Mouse (Mus musculus): Measurements from ENCODE around the gene Hbs1l. TPM values are rescaled to one million over a fixed set of nuclear protein-coding genes. Genes with fewer than 3 reads are reported as not detected.

Gene Hbs1l
- polyA plus RNA-seq, 1 experiment from 2014 or later = 97.8 TPM

DNA sequence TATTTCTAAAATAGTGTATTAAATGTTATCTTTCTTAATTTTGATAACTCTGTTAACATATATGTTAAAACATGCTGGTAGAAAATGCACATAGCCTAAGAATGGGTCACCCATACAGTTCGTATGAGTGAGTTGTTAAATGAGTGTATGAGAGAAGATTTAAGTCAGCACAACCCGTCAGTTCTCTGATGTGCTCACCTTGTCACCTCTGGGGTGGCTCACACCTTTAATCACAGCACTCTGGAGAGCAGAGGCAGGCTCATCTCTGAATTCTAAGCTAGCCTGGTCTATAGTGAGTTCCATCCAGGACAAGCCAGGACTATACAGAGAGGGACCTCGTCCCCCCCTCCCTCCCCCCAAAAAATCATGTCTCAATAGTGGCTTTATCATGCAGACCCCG is 22.5 kb downstream of the Hbs1l start:
- Histone ChIP-seq H3K36me3 (peaks cover 10% of the 10 kb centered on the region; the same call in 1 of the 2 replicates), H3K9ac (no peak overlapping the region), H3K4me1 (replicated peaks) (no peaks in the 10 kb centered on the region), H3K4me3 (no peak overlapping the region), H3K27me3 (no peaks in the 10 kb centered on the region), H3K27ac (replicated peaks) (no peak overlapping the region), H3K4me2 (no peak overlapping the region), H3K9me3 (no peaks in the 10 kb centered on the region)
- no peak for ATAC-seq (ENCODE audit: low read depth)
- WGBS = 89% methylated on average over 4 of the region's 4 CpGs

DNA sequence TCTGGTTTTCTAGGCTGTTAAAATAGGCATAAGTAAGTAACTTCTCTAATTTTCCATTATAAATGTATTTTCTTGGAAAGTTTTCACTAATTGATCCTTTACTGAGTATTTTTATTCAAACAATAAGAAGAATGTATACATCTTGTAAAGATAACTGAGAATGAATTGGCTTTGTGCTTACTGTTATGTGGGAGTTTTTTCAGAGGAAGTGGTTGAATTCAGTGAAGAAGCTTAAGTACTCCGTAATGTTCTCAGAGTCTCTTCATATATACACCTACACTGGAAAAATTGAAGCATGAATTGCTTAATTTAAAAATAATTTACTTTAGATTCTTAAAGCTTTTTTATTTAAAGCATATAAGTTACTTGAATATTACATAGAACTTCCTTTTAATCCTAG is 23.2 kb downstream of the Hbs1l start:
- Histone ChIP-seq H3K9me3 (no peaks in the 10 kb centered on the region), H3K27ac (replicated peaks) (no peak overlapping the region), H3K9ac (no peak overlapping the region), H3K4me1 (replicated peaks) (no peaks in the 10 kb centered on the region), H3K4me2 (no peak overlapping the region), H3K4me3 (no peak overlapping the region), H3K27me3 (no peaks in the 10 kb centered on the region), H3K36me3 (peaks cover 10% of the 10 kb centered on the region; the same call in 1 of the 2 replicates)
- WGBS = 88% methylated on average over 1 of the region's 1 CpGs
- ATAC-seq (ENCODE audit: low read depth) = no peak

DNA sequence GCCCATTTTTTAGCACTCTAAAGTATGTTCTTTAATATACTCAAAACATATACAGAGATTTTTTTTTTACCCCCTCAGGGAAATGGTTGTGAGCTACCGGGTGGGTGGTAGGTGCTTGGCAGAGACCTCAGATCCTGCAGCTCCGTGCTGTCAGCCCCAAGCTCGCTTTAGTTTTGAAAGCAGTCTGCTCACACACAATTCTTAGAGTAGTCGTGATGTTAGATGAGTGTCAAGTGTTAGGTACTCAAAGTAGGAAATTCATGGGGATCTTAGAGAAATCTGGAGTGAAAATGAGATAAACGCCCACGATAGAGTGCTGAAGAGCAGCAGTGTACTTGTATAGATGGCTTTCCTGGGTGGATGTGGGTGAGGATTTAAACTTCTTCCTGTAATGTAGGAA is 24.8 kb downstream of the Hbs1l start:
- ATAC-seq (ENCODE audit: low read depth) = no peak
- no peaks in the 10 kb centered on the region for H3K27me3 ChIP-seq
- H3K4me1 ChIP-seq (replicated peaks) = no peaks in the 10 kb centered on the region
- H3K4me3 ChIP-seq = no peak overlapping the region
- H3K9ac ChIP-seq = no peak overlapping the region
- peaks cover 10% of the 10 kb centered on the region; the same call in 1 of the 2 replicates for H3K36me3 ChIP-seq
- H3K4me2 ChIP-seq = no peak overlapping the region
- no peaks in the 10 kb centered on the region for H3K9me3 ChIP-seq
- 92% methylated on average over 6 of the region's 6 CpGs for WGBS
- H3K27ac ChIP-seq (replicated peaks) = no peak overlapping the region

DNA sequence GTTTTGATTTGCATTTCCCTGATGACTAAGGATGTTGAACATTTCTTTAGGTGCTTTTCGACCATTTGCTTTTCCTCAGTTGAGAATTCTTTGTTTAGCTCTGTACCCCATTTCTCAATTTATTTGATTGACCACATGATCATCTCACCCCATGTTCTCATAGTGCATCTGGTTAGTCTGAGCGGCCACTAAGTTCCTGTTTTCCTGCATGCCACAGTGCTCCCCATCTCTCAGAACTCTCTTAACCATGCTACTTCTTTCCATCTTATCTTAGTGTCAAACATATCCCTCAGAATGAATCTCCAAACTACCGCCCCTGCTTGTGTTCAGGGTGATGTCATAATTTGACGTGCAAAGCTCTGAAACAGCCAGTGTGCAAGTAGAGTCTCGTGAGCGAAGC is 30.6 kb downstream of the Hbs1l start:
- Histone ChIP-seq H3K36me3 (0 out of 2 replicates have a peak, but pooled peaks cover 5% of the 10 kb centered on the region), H3K4me3 (no peak overlapping the region), H3K4me1 (replicated peaks) (no peaks in the 10 kb centered on the region), H3K9ac (no peak overlapping the region), H3K27me3 (no peaks in the 10 kb centered on the region), H3K9me3 (no peaks in the 10 kb centered on the region), H3K4me2 (no peak overlapping the region), H3K27ac (replicated peaks) (no peak overlapping the region)
- 95% methylated on average over 6 of the region's 6 CpGs for WGBS
- no peak for ATAC-seq (ENCODE audit: low read depth)

DNA sequence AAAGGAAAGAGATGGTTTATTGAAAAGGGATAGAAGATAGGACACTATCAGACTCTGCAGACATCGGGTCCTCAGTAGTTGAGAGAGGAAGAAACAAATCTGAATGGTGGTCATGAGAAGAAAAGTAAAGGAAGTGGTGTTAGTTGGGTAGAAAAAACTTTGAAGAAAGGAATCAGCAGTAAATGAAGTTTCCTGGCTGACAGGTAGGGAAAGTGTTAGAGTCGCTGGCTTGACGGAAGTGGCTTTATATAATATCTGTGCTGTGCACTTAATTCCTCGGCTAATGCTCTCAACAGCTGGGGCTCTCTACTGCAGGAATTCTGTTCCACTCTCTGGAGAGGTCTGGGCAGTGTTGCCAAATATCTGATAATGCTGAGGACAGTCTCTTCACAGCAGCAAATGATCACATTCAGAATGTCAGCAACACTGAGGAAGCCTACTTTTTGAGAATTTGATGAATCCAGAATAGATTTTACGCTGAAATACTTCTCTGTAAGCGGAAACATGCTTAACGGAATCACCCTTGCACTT is 31.9 kb downstream of the Hbs1l start:
- H3K9me3 ChIP-seq = no peaks in the 10 kb centered on the region

DNA sequence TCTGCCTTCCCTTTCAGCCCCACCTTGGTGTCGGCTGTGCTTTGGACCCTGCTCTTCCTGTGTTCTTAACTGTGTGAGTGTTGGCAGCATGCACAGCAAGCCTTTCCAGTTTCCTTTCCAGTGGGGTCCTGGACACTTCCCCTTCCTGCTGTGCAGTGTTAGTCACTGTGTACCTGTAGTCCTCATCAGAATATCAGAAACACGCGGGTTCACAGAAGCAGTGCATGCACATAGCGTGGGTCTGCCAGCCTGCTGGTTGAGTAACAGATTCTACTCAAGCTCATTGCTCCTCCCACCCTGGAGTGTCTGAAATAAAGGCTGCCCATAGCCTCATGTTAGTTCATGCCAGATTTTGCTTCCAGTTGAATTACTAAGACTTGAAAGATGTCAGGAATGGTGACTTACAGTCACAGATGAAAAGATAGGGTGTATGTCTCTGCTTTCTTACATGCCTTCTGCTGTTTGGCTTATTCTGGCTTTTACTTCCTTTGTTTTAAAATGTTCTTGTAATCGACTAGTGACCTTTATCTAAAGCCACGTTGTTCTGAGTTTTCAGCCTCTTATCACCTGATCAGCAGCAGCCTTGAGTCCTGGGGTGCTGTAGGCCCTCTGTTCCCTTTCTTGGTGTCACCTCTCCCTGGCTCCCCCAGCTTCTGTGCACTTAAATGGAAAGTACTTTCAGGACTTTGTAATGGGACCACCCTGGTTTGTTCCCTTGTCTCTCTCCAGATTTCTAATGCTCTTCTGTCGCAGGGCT is 38.7 kb downstream of the Hbs1l start:
- Histone ChIP-seq H3K9me3 (no peaks in the 10 kb centered on the region), H3K4me1 (replicated peaks) (no peaks in the 10 kb centered on the region), H3K4me3 (no peak overlapping the region), H3K27ac (replicated peaks) (no peak overlapping the region), H3K9ac (no peak overlapping the region), H3K4me2 (no peak overlapping the region), H3K36me3 (peaks cover 46% of the 10 kb centered on the region), H3K27me3 (no peaks in the 10 kb centered on the region)
- ATAC-seq (ENCODE audit: low read depth) = no peak
- 87% methylated on average over 7 of the region's 7 CpGs for WGBS

More for the DNA sequence above, 31.9 kb downstream of the Hbs1l start:
- Histone ChIP-seq H3K27ac (replicated peaks) (no peak overlapping the region), H3K4me2 (no peak overlapping the region), H3K4me1 (replicated peaks) (no peaks in the 10 kb centered on the region), H3K36me3 (0 out of 2 replicates have a peak, but pooled peaks cover 8% of the 10 kb centered on the region), H3K27me3 (no peaks in the 10 kb centered on the region), H3K4me3 (no peak overlapping the region), H3K9ac (no peak overlapping the region)
- ATAC-seq (ENCODE audit: low read depth) = no peak
- 88% methylated on average over 7 of the region's 7 CpGs for WGBS

DNA sequence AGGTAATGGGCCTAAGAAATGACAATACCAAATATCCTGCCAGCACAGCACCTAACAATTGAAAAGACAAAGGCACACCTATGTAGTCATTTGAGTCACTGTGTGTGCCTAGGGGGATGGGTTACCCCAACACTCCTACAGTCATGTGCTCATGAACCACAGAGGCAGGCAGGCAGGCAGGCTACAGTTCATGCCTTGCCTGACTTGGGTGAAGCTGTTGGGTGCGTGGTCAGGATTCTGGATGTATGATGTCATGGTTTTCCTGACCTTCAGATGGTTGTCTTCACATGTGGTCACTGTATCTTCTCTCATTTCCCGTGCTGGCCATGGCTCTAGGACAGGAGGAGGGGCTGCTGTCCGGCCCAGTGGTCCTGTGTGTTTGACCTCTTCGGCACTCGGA is 39.8 kb downstream of the Hbs1l start:
- ATAC-seq (ENCODE audit: low read depth) = no peak
- H3K4me1 ChIP-seq (replicated peaks) = no peaks in the 10 kb centered on the region

DNA sequence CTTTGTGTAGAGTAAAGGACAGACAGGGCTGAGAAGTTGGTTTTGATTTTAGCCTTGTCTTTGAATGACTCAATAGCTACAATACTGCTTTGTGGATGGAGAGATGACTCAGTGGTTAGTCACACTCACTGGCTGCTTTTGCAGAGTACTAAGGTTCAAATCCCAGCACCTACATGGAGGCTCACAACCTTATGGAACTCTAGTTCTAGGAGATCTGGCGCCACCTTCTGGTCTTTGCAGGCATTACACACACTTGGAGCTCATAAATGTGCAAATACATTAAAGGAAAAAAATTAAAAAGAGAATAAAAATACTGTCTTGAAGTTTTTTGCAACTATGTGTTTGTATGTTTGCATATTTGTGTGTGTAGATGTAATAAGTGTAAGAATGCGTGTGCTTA is 41.4 kb downstream of the Hbs1l start:
- H3K36me3 ChIP-seq = peaks cover 50% of the 10 kb centered on the region
- H3K4me3 ChIP-seq = no peak overlapping the region
- 68% methylated on average over 2 of the region's 2 CpGs for WGBS
- no peak overlapping the region for H3K27ac ChIP-seq (replicated peaks)
- no peaks in the 10 kb centered on the region for H3K4me1 ChIP-seq (replicated peaks)
- no peak overlapping the region for H3K4me2 ChIP-seq
- no peak for ATAC-seq (ENCODE audit: low read depth)
- H3K27me3 ChIP-seq = no peaks in the 10 kb centered on the region
- H3K9me3 ChIP-seq = no peaks in the 10 kb centered on the region
- no peak overlapping the region for H3K9ac ChIP-seq

More for the DNA sequence above, 39.8 kb downstream of the Hbs1l start:
- Histone ChIP-seq H3K9me3 (no peaks in the 10 kb centered on the region), H3K4me3 (no peak overlapping the region), H3K4me2 (no peak overlapping the region), H3K27me3 (no peaks in the 10 kb centered on the region), H3K36me3 (peaks cover 46% of the 10 kb centered on the region), H3K27ac (replicated peaks) (no peak overlapping the region), H3K9ac (no peak overlapping the region)
- 94% methylated on average over 5 of the region's 5 CpGs for WGBS

DNA sequence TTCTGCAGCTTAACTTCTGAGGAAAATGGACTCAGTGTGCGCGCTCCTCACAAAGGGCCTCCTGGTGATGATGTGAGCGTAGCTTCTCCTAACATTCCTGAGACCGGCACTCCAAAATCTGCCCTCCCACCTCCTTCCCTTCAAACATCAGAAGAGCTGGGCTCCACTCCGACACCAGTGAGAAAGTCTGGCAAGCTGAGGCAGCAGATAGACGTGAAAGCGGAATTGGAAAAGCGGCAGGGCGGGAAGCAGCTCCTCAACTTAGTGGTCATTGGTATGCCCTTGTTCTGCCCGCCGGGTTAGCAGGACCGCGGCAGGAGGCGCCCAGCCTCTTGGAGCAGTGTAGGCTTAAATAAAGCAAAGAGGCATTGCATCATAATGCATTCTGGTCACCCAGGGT is 45.9 kb downstream of the Hbs1l start:
- Histone ChIP-seq H3K36me3 (peaks cover 63% of the 10 kb centered on the region), H3K4me1 (replicated peaks) (no peaks in the 10 kb centered on the region), H3K4me2 (no peak overlapping the region), H3K27ac (replicated peaks) (no peak overlapping the region), H3K9ac (no peak overlapping the region), H3K4me3 (no peak overlapping the region), H3K9me3 (no peaks in the 10 kb centered on the region), H3K27me3 (no peaks in the 10 kb centered on the region)
- WGBS = 85% methylated on average over 14 of the region's 14 CpGs
- ATAC-seq (ENCODE audit: low read depth) = no peak

DNA sequence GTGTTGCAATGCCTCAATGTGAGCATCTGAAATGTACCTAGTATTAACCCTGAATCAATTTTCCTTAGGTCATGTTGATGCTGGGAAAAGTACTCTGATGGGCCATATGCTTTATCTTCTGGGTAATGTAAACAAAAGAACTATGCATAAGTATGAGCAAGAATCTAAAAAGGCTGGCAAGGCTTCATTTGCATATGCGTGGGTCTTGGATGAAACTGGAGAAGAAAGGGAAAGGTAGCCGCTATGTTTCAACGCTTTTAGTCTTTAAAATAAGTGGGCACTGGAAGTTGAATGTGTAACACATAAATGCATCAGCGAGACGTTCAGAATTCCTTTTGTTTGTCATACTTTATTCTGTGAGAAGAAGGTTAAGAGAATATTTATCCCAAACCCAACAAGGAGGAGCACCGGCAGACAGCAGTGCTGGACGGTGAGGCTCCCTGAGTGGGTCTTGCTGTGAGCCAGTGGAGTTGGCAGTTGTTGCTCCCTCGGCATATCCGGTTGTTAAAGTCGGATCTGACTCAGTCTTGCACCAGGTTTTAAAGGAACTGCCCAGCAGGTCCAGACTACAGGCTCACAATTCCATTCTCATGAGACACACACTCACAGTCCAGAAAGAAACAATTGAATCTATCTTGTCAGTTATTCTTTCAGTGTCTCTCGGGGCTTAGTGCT is 46.7 kb downstream of the Hbs1l start:
- Histone ChIP-seq H3K27ac (replicated peaks) (no peak overlapping the region), H3K4me2 (no peak overlapping the region), H3K36me3 (peaks cover 63% of the 10 kb centered on the region), H3K4me3 (no peak overlapping the region), H3K9ac (no peak overlapping the region), H3K9me3 (no peaks in the 10 kb centered on the region), H3K27me3 (no peaks in the 10 kb centered on the region), H3K4me1 (replicated peaks) (no peaks in the 10 kb centered on the region)
- ATAC-seq (ENCODE audit: low read depth) = no peak
- WGBS = 85% methylated on average over 11 of the region's 11 CpGs

DNA sequence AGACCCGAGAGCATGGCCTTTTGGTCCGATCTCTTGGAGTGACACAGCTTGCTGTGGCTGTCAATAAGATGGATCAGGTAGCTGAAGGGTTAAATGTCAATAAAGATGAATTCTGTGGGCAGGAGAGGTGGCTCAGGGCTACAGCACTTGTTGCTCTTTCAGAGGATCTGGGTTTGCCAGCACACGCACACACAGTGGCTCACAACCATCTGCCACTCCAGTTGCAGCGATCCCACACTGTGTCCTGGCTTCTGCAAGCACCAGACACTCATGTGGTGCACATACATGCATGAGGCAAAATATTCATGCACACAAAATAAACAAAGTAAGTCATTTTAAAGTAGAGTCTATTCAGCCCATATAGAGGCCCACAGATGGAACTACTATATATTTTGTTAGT is 51.6 kb downstream of the Hbs1l start:
- Histone ChIP-seq H3K36me3 (peaks cover 66% of the 10 kb centered on the region), H3K4me3 (no peak overlapping the region), H3K9ac (no peak overlapping the region), H3K9me3 (no peaks in the 10 kb centered on the region), H3K4me2 (no peak overlapping the region), H3K27ac (replicated peaks) (no peak overlapping the region), H3K27me3 (no peaks in the 10 kb centered on the region), H3K4me1 (replicated peaks) (no peaks in the 10 kb centered on the region)
- ATAC-seq (ENCODE audit: low read depth) = no peak
- WGBS = 92% methylated on average over 4 of the region's 4 CpGs

DNA sequence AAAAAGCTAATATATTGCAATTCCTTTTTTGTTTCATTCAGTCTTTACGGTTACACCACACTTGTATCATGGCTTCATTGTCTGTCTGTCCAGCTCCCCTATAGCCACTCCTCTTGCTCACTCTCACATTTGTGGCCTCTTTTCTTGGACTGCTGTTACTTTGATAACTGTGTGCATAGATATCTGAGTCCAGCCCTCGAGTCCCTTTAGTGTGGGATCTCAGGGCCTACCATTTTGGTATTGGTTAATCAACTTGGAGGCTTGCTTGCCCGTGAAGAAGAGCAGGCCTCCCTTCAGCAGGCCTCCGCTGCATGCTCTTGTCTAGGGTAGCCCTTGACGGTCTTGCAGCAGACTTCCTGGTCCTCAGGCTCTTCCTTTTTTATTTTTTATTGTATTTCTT is 53.7 kb downstream of the Hbs1l start:
- Histone ChIP-seq H3K36me3 (peaks cover 69% of the 10 kb centered on the region), H3K4me2 (no peak overlapping the region), H3K4me1 (replicated peaks) (no peaks in the 10 kb centered on the region), H3K9me3 (no peaks in the 10 kb centered on the region), H3K27me3 (no peaks in the 10 kb centered on the region), H3K9ac (no peak overlapping the region), H3K4me3 (no peak overlapping the region), H3K27ac (replicated peaks) (no peak overlapping the region)
- 93% methylated on average over 5 of the region's 5 CpGs for WGBS
- ATAC-seq (ENCODE audit: low read depth) = no peak
